Mouse (Mus musculus): ENCODE data around the gene Mettl23. TPM values are rescaled to one million over a fixed set of nuclear protein-coding genes. Genes with fewer than 3 reads are reported as not detected.
A peak's percentile ranks its signal among the peaks of the same experiment; 100 is the strongest.

Mettl23 gene
- 62.0 and 63.7 TPM in 2 replicates for polyA plus RNA-seq (2015; fragmentation: Nextera tagmentation; extraction: Ambion mirVana)

DNA sequence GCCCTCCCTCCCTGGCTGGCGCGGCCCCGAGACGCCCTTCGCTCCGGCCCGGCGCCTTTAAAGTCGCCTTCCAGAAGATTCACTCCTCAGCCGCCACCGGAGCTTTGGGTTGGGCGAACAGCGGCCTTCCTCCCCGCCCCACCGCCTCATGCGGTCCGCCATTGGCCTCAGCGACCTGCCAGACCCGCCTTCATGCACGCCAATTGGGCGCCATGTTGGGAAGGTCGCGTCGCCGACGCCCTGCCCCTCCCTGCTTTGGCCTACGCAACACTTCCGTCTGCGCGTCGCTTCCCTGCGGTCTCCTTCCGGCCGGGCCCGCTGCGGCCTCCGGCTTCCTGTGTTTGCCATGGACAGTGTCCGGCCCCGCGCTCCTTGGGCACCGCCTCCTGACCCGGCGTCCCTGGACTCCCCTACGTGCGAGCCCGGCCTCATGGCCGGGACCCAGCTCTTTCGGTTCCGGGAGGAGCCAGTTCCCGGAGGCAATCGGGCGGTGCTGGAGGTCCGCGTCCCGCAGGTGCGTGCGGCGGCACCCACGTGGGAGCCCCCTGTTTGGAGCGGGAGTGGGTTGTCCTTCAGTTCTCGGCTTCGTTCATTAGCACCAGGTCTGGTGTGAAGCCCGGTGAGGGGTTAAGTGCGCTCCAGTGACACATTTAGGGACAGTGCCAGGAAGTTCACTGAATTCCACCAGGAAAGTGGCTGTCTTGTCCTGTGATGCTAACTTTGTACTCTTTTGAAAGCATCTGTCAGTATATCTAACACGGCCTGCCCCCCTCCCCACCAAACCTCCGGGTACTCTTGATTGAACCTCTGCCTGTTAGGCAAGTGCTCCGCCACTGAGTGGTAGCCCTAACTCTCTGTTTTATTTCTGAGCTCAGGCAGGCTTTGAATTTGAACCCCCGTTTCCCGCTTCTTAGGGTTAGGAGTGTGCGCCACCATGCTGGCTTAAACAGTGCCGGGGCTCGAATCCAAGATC, at the start of gene Mettl23, which contains the start of gene Jmjd6:
Gene Mettl23 (plus strand): TSS at position 18 of the 973 bp plus-strand sequence.
Gene Jmjd6 (minus strand): TSS at position 189 of the 973 bp plus-strand sequence.
- H3K9me3 ChIP-seq = no peaks in the 10 kb centered on the region
- under 1% methylated on average over 72 of the region's 72 CpGs for WGBS
- peak within 1 kb of the TSS; percentile 86 for H3K9ac ChIP-seq
- H3K4me1 ChIP-seq (replicated peaks) = peaks cover 23% of the 10 kb centered on the region
- peak within 1 kb of the TSS; percentile 80 for H3K4me2 ChIP-seq (replicated peaks)
- peaks cover 16% of the 10 kb centered on the region; the same call in 1 of the 2 replicates for H3K36me3 ChIP-seq
- peak within 1 kb of the TSS; percentile 77 for H3K4me3 ChIP-seq (replicated peaks)
- peak; percentile 94 for ATAC-seq
- no peaks in the 10 kb centered on the region for H3K27me3 ChIP-seq (replicated peaks)
- peak within 1 kb of the TSS; percentile 100 for H3K27ac ChIP-seq

GRCm38 (mm10) chr11:116799364-116799763, 43.7 kb upstream of the Mettl23 start:
- Histone ChIP-seq H3K36me3 (no peaks in the 10 kb centered on the region), H3K9me3 (no peaks in the 10 kb centered on the region), H3K27ac (no peak overlapping the region), H3K4me2 (replicated peaks) (no peak overlapping the region), H3K4me3 (replicated peaks) (no peak overlapping the region), H3K9ac (no peak overlapping the region), H3K27me3 (replicated peaks) (no peaks in the 10 kb centered on the region), H3K4me1 (replicated peaks) (no peaks in the 10 kb centered on the region)
- ATAC-seq = no peak
- 87% methylated on average over 5 of the region's 5 CpGs for WGBS

DNA sequence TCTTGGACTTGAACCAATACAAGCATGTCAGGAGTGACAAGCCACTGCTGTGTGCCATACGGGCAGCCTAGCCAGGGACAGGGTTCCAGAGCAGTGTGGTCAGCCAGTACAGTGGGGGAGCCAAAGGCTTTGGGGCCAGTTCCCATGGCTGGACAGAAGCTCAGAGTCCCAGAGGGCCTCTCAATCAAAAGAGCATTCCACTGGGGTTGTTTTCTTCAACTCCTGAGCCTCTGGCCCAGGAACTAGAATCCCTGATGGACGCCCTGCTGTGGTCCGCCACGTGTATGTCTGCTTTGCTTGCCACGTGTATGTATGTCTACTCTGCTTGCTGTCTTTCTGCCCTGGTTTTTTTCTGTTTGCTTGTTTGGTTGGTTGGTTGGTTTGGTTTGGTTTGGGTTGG, 42.0 kb upstream of the Mettl23 start:
- Histone ChIP-seq H3K27ac (no peak overlapping the region), H3K9me3 (no peaks in the 10 kb centered on the region), H3K9ac (no peak overlapping the region), H3K4me3 (replicated peaks) (no peak overlapping the region), H3K27me3 (replicated peaks) (no peaks in the 10 kb centered on the region), H3K4me1 (replicated peaks) (no peaks in the 10 kb centered on the region), H3K4me2 (replicated peaks) (no peak overlapping the region), H3K36me3 (no peaks in the 10 kb centered on the region)
- no peak for ATAC-seq
- WGBS = 75% methylated on average over 5 of the region's 5 CpGs

- WGBS = 76% methylated on average over 5 of the region's 5 CpGs
- Histone ChIP-seq H3K9me3 (no peaks in the 10 kb centered on the region), H3K27me3 (replicated peaks) (no peaks in the 10 kb centered on the region), H3K4me2 (replicated peaks) (no peak overlapping the region), H3K4me3 (replicated peaks) (no peak overlapping the region), H3K36me3 (no peaks in the 10 kb centered on the region), H3K4me1 (replicated peaks) (no peaks in the 10 kb centered on the region; the same call in 1 of the 2 replicates), H3K27ac (no peak overlapping the region), H3K9ac (no peak overlapping the region)
- ATAC-seq = no peak
Observed at GRCm38 (mm10) chr11:116802709-116803108, 40.4 kb upstream of the Mettl23 start.

DNA sequence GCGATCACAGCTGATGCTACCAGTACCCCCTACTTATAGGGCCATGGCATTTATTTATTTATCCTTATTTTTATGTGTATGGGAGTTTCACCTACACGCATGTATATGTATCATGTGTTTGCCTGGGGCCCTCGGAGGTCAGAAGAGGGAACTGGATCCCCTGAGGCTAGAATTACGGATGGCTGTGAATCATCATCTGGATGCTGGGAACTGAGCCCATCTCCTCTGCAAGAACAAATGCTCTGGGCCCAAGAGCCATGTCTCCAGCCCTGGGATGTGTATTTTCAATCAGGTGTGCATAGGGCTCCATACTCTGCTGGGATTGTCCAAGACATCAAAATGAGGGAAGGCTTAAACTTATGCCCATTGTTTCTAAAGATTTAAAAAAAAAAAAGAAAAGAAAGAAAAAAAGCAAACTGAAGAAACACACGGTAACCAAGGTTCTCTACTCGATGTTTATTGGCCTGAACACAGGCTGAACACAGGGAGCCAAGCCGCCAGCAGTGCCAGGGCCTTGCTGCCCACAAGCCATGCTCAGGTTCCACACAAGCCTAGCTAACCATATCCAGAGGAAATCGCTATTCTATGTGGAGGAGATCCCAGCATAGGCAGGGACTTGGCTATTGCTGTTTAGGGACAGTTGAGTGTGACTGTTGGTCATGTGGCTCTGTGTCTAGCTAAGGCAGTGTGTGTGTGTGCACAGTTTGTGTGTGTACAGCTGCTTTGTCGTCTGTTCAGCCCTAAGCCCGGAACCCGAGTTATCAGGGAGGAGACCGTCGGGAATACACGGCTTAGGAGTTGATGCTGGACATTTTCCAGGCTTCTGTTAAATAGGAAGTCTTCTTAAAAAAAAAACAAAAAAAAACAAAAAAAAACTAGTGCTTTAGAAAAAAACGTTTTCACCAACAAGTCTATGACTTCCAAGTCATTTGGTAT, 36.7 kb upstream of the Mettl23 start:
- no peaks in the 10 kb centered on the region for H3K27me3 ChIP-seq (replicated peaks)
- no peak overlapping the region for H3K9ac ChIP-seq
- H3K27ac ChIP-seq = no peak overlapping the region
- no peaks in the 10 kb centered on the region for H3K9me3 ChIP-seq
- H3K4me3 ChIP-seq (replicated peaks) = no peak overlapping the region
- no peaks in the 10 kb centered on the region for H3K36me3 ChIP-seq
- no peak overlapping the region for H3K4me2 ChIP-seq (replicated peaks)
- 70% methylated on average over 15 of the region's 15 CpGs for WGBS
- peaks cover 9% of the 10 kb centered on the region for H3K4me1 ChIP-seq (replicated peaks)
- no peak for ATAC-seq

- Histone ChIP-seq H3K9me3 (no peaks in the 10 kb centered on the region), H3K4me3 (replicated peaks) (no peak overlapping the region), H3K9ac (no peak overlapping the region), H3K27ac (no peak overlapping the region), H3K36me3 (no peaks in the 10 kb centered on the region), H3K4me1 (replicated peaks) (peaks cover 12% of the 10 kb centered on the region), H3K27me3 (replicated peaks) (no peaks in the 10 kb centered on the region), H3K4me2 (replicated peaks) (no peak overlapping the region)
- 51% methylated on average over 7 of the region's 7 CpGs for WGBS
- ATAC-seq = no peak
Observed at GRCm38 (mm10) chr11:116807116-116807515, 36.0 kb upstream of the Mettl23 start.

- 55% methylated on average over 3 of the region's 3 CpGs for WGBS
- H3K9ac ChIP-seq = no peak overlapping the region
- H3K4me1 ChIP-seq (replicated peaks) = peaks cover 15% of the 10 kb centered on the region
- H3K4me2 ChIP-seq (replicated peaks) = no peak overlapping the region
- no peaks in the 10 kb centered on the region for H3K36me3 ChIP-seq
- H3K9me3 ChIP-seq = no peaks in the 10 kb centered on the region
- no peak overlapping the region for H3K4me3 ChIP-seq (replicated peaks)
- peak overlapping the region; percentile 71; the same call in 1 of the 2 replicates for H3K27ac ChIP-seq
- ATAC-seq = no peak
- H3K27me3 ChIP-seq (replicated peaks) = no peaks in the 10 kb centered on the region
Observed at GRCm38 (mm10) chr11:116807526-116807925, 35.6 kb upstream of the Mettl23 start.

DNA sequence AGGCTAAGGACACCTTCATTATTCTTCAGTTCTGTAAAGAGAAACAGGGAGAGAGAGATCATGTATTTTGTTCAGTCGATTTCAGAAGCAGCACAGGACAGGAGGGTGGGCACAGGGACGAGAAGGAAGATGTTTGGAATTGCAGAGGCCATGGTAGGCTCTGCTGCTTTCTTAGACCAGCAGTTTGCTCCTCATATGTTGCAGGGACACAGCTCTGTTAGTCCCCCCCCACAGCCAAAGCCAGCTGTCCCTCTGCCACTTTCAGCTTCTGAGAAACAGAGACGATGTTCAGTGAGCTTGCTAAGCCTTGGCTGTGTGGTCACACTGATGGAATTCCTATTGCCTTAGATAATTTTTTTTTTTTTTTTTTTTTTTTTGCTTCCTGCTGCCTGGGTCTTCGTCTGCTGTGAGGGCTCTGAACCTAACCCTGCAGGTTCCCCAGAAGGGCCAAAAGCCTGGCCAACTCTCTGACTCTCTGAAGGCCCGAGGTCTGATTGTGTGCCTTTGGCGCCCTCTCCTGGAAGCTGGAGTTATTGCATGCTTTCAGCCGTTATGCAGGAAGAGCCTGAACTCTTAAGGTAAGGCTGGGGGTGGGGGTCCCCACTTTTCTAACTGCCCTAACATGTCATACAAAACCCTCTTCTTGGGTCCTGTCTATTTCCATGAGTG, 35.0 kb upstream of the Mettl23 start:
- Histone ChIP-seq H3K36me3 (no peaks in the 10 kb centered on the region), H3K27me3 (replicated peaks) (no peaks in the 10 kb centered on the region), H3K4me2 (replicated peaks) (no peak overlapping the region), H3K9ac (no peak overlapping the region), H3K4me1 (replicated peaks) (peaks cover 20% of the 10 kb centered on the region), H3K27ac (peak overlapping the region; percentile 71; the same call in 1 of the 2 replicates), H3K4me3 (replicated peaks) (no peak overlapping the region), H3K9me3 (no peaks in the 10 kb centered on the region)
- ATAC-seq = peak; percentile 62
- WGBS = 16% methylated on average over 7 of the region's 7 CpGs

- Histone ChIP-seq H3K9me3 (no peaks in the 10 kb centered on the region), H3K4me2 (replicated peaks) (no peak overlapping the region), H3K27ac (0 out of 2 replicates have a peak overlapping the region, but pooled peaks have one; percentile 14), H3K9ac (no peak overlapping the region), H3K4me1 (replicated peaks) (peaks cover 28% of the 10 kb centered on the region), H3K27me3 (replicated peaks) (no peaks in the 10 kb centered on the region), H3K4me3 (replicated peaks) (no peak overlapping the region), H3K36me3 (no peaks in the 10 kb centered on the region)
- no peak for ATAC-seq
- 84% methylated on average over 11 of the region's 11 CpGs for WGBS
Observed at GRCm38 (mm10) chr11:116808811-116809395, 34.2 kb upstream of the Mettl23 start.

DNA sequence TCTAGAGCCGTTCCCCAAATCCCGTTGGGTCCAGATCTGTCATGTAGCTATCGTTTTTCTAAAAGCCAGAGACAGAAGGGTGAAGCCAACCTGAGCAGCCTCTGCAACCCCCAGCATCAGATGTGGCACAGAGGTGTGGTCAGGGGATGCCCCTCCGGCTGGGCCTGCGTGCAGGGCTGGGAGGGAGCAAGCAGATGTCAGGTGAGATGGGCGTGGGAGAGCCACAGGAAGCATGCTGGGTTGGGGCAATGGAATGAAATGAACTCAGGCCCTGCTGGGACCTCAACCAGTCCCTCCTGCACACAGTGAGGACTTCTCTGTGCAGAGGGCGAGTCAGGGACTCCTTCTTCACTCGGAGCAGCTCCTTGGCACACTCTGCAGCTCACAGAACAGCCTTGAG, 33.6 kb upstream of the Mettl23 start:
- Histone ChIP-seq H3K4me1 (replicated peaks) (peaks cover 34% of the 10 kb centered on the region), H3K4me3 (replicated peaks) (no peak overlapping the region), H3K9me3 (no peaks in the 10 kb centered on the region), H3K36me3 (no peaks in the 10 kb centered on the region), H3K27me3 (replicated peaks) (no peaks in the 10 kb centered on the region), H3K4me2 (replicated peaks) (no peak overlapping the region), H3K27ac (peak overlapping the region; percentile 3; the same call in 1 of the 2 replicates), H3K9ac (no peak overlapping the region)
- no peak for ATAC-seq
- 79% methylated on average over 8 of the region's 8 CpGs for whole genome bisulfite sequencing

DNA sequence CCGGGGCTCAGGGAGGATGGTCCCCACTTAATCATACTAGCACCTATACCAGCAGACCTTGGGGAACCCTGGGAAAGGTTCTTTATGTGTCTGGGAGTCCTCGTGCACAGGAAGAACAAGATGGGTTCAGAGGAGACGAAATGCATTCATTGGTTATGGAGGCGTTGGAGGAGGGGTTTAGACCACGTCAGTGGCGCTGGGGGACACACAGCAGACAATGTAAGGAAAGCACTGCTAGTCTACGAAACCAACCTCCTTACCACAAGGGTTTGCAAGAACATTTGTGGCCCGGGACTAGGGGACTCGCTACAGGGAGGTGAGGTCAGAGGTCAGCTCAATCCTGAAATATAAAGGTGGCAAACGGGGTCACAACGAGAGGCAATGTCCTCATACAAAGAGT, 32.5 kb upstream of the Mettl23 start:
- Histone ChIP-seq H3K4me1 (replicated peaks) (peaks cover 43% of the 10 kb centered on the region), H3K9me3 (no peaks in the 10 kb centered on the region), H3K4me3 (replicated peaks) (no peak overlapping the region), H3K36me3 (no peaks in the 10 kb centered on the region), H3K27me3 (replicated peaks) (no peaks in the 10 kb centered on the region), H3K9ac (no peak overlapping the region), H3K27ac (no peak overlapping the region), H3K4me2 (replicated peaks) (no peak overlapping the region)
- no peak for ATAC-seq
- WGBS = 80% methylated on average over 11 of the region's 11 CpGs
